Mouse (Mus musculus): Measurements from ENCODE around the gene Pth2r.

DNA sequence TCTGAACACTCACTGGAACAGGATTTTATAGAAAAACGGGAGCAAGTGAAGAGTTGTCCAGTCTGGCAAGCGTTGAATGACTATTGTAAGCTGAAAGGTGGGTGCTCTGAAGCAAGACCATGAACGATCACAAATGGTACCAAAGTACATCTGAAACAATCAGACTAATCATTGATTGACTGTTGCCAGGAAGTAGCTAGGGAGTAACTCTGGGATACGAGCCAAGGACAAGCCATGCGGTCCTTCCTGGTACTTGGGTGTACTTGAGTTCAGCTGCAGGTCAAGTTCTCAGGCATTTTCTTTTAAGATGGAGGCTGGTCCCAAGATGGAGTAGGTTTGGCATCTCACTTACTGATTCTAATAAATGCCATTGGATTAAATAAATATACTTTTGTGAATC lies 125.6 kb downstream of the Pth2r start:
- TF ChIP-seq POLR2A (IDR thresholded peaks at IDR 0.05; ENCODE audit: insufficient read length, low read depth) = no peak
- no peak for TF ChIP-seq E2F4 (IDR thresholded peaks at IDR 0.05; ENCODE audit: insufficient read depth)
- no peak for TF ChIP-seq MYOG (IDR thresholded peaks at IDR 0.05; ENCODE audit: control insufficient read depth in 1 of 3, insufficient read depth in 1 of 3, insufficient read length in 2 of 3, low read depth in 2 of 3)
- no peak for TF ChIP-seq MYOD1 (IDR thresholded peaks at IDR 0.05; ENCODE audit: control insufficient read depth in 1 of 3, insufficient read length in 2 of 3, low read depth in 2 of 3)
- TF ChIP-seq USF1 (IDR thresholded peaks at IDR 0.05; ENCODE audit: low read depth) = no peak
- TF ChIP-seq MAX (IDR thresholded peaks at IDR 0.05; ENCODE audit: low read depth) = no peak
- no peak for TF ChIP-seq TCF3 (IDR thresholded peaks at IDR 0.05; ENCODE audit: insufficient read length, low read depth)
- TF ChIP-seq POLR2AphosphoS2 (IDR thresholded peaks at IDR 0.05; ENCODE audit: insufficient read length, low read depth) = no peak
- TF ChIP-seq REST (IDR thresholded peaks at IDR 0.05; ENCODE audit: insufficient read depth, insufficient read length) = no peak
